Mouse (Mus musculus): ENCODE data around the gene Celsr2. TPM values are rescaled to one million over a fixed set of nuclear protein-coding genes. Genes with fewer than 3 reads are reported as not detected.
A peak's percentile ranks its signal among the peaks of the same experiment; 100 is the strongest.

Celsr2 gene
- total RNA-seq, 4 experiments from 2014 or later = 170 to 179 (median 172) TPM

DNA sequence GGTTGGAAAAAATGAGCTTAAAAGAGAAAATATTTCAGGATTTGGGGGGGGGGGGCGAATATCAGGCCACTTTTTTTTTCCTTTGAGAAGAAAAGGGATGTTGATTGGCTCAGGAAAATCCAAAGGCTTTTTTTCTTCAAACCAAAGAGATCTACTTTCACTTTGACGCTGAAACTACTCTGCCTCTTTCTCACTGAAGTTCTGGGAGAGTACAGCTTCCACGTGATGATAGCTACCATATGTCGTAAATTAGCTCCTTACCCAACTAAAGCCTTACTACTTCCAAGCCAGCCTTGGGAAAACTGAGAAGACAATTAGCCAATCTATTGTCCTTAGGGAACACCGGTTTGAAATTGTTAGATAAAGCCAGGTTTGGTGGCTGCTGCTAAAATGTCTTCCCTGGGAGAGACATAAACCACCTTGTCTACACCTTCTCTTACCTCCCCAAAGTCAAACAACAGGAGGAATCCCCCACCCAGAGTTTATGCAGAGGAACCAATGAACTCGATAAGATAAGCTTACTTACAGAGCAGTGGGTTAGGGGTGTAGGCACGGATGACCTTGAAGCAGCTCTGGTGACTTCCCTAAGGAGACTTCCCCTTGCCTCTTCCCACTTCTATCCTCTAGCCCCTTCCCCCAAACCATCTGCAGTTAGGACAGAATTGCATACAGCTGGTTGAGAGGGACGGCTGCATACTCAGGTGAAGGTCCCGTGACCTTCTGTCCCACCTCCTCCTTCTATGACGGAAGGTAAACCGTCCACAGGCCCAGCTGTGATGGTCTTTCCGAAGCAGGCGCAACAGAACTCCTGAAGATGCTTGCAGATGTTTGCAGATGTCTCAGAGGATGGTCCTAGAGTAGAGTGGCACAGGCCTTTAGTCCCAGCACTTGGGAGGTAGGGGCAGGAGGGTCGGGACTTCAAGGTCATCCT, 33.1 kb downstream of the Celsr2 start:
- DNase-seq (ENCODE audit: low spot score in 2 of 2) = no peak

DNA sequence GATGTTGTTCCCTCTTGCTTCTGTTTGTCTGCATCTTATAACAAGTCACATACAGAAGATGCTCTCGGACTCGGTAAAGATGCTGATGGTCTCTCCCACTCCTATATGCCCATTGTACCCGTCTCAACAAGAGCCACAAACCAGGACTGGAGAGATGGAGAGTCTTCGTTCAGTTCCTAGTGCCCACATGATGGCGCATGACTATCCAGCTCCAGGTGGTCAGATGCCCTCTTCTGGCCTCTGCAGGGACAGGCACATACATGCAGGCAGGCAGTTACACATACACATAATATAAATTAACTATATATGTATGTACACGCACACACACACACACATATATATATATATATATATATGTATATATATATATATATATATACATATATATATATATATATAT, 34.7 kb downstream of the Celsr2 start:
- no peak for DNase-seq (ENCODE audit: low spot score in 2 of 2)

DNA sequence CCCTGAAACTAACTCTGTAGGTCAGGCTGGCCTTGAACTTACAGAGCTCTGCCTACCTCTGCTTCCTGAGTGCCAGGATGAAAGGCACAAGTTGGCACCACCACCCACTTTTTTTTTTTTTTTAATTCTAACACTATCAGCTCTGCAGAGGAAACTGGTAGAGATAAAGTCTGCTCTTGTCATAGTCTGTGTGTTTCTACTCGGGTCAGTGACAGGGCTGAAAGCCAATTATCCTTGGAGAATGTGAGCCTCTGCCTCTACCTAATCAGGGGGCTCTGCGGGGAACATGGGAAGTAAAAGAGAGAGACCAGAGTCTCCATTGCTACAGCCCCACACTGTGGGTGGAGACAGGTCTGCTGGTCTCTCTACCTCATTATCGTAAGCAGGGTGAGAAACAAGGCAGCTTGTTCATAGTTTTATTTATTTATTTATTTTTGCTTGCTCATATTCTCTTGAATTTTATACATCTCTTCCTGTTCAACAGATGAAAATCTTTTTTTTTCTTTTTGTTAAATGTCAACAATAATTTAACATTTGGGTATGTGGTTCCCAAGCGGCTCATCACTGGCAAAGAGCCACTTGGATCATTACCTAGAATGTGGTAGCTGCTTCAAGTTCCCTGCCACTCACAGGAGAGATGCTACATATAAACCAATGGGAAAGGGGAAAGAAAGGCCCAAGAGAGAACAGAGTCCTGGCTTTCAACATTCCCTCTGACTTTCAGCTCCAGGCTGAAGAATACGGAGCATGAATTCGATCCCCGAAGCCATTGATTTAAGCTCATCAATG, 36.3 kb downstream of the Celsr2 start:
- DNase-seq (ENCODE audit: low spot score in 2 of 2) = no peak

DNA sequence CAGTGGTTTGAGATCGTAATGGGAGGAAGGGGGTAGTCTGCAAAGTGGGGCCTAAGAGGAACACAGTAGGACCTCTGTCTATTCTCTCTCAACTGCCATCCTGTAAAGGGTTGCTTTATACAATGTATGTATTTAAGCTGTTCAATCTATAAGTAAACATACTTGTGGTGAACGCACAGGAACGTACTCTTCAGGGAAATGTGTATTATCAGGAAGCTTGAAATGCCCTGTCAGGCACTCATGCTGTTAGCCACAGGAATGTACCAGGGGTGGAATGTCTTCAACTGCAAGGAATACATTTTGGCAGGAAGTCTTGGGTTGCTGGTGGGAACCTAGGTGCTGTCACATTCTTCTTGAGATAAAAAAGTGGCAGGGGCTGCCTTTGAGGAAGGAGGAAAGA, 42.7 kb downstream of the Celsr2 start:
- no peak for DNase-seq (ENCODE audit: low spot score in 2 of 2)

DNA sequence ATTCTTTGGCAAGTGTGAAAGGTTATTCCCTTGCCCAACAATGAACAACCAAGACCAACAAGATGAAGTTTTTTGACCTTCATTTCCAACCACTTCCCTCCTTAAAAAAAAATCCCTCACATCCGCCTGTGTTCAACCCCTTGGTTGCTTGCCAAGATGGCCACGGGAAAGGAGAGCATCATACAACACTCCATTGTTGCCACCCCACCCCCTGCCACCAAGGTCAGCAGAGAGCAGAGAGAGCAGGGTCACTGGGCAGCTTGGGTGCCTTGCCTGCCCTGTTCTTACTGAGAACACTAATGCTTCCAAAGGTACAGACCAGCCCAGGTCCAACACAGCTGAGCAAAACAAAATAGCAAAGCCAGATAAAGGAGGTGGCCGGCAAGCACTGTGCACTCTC, 43.1 kb downstream of the Celsr2 start:
- no peak for DNase-seq (ENCODE audit: low spot score in 2 of 2)

DNA sequence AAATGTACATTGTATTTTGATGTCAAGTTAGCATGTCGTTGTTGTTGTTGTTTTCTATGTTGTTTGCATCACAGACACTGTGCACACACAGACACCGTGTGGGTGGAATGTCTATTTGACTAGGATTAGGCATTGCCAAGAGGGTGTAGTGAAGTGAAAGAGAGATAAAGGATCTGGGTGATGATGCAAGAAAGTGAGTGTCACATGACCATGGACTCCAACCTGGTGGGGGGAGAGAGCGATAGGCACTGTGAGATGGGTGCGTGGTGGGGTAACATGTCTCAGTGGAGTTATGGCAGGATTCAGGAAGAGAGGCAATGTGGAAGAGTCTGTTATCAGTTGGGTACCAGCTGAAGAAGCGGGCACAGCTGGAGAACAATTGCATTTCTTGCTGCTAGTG, 46.6 kb downstream of the Celsr2 start:
- DNase-seq (ENCODE audit: low spot score in 2 of 2) = no peak

DNA sequence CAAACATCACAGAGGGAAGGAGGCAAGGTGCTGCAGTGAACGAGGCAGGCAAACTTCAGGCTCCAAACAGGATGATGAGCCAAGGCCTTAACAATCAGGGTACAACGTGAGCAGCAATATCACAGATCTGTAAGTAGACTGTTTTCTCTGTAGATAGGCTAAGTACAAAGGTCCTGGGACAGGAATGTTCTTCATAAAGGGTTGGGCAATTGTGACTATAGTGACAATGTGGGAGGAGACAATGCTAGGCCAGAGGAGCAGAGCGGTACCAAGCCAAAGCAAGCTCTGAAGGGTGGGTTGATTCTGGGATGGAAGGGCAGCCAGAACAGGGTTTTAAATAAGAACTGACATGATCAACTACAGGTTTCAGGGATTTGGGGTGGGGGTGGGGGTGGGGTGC, 47.5 kb downstream of the Celsr2 start:
- no peak for DNase-seq (ENCODE audit: low spot score in 2 of 2)

DNA sequence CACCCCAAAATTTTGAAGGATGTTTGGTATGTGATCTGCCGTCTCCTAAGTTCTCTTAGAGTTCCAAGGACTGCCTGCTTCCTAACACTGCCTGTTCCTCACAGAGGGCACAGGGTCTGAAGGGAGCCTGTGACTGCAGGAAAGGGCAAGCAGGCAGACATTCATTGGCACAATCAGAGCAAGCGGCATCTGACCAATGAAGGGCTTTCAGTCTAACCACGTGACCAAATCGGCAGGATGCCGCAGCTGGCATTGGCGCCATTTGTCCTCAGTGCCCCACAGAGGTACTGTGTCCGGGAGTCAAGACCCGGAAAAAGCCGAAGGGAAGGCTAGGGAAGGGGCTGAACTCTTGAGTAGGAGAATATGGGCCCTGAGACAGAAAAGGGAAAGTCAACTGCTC, 48.2 kb downstream of the Celsr2 start:
- DNase-seq (ENCODE audit: low spot score in 2 of 2) = no peak

DNA sequence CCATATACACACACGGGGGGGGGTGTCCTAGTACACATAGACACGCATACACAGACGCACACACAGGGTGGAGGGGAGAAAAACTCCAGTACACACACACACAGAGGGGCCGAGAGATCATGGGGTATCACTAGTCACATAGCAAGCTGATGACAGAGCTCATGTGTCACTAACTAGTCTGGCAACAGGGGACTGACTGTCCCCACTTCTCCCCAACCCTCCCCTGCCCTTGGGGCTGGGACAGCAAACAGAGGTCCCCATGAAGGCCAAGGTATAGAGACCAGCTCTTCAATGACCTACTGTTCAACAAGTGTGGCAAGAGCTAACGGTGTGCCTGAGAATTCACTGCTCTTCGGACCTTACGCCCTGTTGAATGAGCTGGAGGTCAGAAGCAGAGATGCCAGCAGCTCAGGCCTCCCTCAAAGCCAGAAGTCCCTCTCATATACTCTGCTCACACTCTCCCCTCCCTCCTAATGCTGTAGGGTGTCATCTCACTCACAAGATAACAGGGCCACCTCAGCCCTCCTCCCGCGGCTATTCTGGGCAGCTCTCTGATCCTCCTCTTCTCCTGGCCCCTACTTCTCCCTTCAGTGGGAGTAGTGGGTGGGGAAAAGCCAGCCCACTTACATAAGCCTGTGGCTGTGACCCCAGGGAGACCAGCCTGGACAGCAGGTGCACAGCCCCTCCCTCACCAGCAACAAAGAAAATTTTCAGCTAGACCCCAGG, 50.9 kb downstream of the Celsr2 start, which contains the start of gene Mybphl:
Gene Mybphl, plus strand, starts transcription at position 642 of the 726 bp plus-strand sequence.
- DNase-seq (ENCODE audit: low spot score in 2 of 2) = no peak

DNA sequence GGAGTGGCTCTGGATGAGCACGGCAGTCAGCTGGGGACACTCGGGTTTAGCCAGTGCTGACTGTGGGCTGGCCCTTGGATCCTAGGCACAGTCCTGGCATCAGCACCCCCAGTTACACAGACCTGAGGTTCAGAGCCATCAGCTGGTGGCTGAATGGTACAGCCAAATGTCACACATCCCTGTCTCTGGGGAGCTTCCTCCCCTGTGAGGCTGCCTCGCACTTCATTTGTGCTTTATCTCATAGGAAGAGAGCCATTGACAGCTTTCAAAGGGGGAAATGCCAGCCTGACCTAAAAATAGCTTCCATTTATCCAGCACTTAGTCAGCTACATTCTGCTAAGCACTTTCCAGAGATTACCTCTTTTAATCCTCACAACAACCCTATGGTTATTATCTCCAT, 51.7 kb downstream of the Celsr2 start:
- DNase-seq (ENCODE audit: low spot score in 2 of 2) = no peak

DNA sequence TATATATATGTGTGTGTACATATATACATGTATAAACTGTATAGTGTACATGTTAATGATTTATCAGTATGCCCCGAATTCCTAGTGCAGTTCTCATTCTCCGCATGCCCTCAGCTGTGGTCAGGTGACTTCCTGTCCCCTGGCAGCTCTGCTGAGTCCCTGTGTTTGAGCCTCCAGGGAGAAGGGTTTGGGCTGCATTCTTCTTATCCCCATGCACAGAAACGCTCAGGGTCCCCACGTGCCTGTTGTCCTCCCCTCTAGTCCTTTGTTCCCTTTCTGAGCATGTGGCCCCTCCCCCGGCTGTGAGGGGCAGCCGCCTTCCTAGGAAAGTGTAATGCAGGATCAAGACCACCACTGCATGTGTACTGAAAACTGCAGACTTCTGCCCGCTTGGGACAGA, 54.5 kb downstream of the Celsr2 start:
- no peak for DNase-seq (ENCODE audit: low spot score in 2 of 2)

DNA sequence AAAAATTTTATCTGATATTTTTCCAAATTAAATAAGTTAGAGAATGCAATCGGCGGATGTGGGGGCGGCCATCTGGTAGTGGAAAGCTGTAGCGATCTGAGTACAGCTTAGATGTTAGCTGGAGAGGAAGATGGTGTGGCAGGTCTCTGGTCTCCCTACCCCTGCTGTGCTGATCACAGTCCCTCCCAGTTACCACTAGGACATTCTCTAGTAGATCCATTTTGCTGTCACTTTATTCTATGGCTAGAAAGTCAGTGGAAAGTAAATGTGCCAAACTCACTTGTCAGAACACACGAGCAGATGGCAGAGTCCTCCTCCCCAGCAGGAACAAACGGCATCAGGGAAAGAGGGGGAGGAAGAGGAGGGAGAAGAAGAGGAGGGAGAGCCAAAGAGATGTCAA, 56.9 kb downstream of the Celsr2 start:
- DNase-seq (ENCODE audit: low spot score in 2 of 2) = peak; percentile 67

DNA sequence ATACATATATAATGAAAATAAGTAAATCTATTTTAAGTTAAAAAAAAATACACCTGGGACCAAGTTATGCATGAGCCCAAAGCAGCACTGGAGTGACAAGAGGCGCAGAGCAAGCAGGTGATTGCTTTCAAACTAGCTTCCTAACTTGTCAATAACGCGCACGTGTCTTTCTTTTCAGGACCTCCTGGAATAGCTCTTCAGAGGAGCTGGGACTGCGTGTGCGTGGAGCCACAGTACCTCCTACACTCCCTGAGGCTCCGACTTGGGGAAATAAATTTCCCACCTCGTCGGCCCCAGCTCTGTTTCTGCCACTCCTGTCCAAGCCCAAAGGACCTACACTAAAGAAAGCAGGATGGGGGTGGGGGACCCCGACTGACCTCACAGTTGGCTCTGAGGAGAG, 58.3 kb downstream of the Celsr2 start:
- DNase-seq (ENCODE audit: low spot score in 2 of 2) = no peak

DNA sequence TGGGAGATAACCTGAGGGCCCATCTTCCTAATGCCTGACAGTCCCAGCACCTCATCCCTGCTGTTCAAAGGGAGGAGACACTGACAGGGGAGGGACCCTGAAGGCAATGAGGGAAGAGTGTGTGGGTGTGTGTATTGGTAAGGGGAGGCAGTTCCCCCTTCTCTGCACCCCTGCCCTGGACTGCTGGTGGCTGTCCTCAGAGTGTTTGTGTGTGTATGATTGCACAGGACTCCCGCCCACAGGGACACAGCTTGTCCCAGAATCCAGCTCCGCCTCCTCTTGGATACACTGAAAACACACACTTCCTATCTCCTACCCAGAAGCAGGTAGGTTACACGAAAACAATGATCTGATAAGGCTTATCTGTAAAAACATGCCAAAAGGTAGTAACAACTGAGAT, 60.1 kb downstream of the Celsr2 start:
- DNase-seq (ENCODE audit: low spot score in 2 of 2) = no peak

DNA sequence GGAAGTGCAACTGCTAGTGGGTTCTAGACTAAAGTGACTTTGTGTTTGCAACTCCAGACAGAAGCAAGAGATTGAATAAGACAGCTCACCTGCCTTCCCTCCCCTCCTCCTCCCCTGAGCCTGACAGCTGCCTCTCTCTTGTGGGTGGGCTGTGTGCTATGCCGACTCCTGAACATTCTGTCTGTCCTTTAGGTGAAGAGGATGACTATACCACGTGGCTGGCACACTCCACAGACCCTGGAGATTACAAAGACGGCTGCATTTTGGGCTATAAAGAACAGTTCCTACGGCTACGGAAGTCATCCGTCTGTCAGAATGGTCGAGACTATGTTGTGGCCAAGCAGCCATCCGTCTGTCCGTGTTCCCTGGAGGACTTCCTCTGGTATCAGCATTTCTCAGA, 67.0 kb downstream of the Celsr2 start:
- DNase-seq (ENCODE audit: low spot score in 2 of 2) = no peak

DNA sequence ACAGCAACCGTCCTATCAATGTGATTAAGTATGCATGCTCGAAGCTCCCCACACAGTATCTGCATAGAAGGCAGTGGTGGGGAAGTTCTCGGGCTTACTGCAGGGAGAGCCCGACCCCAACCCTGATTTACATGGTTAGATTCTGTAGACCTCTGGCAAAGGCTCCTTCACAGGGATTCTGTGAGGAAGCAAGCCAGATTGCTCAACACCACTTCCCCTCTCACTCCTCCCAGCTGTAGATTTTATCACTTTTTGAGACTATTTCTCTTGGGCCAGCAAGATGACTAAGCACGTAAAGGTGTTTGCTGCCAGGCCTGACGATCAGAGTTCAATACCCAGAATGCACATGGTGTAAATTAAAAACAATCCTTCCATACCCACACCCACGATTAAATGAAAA, 69.5 kb downstream of the Celsr2 start:
- no peak for DNase-seq (ENCODE audit: low spot score in 2 of 2)

DNA sequence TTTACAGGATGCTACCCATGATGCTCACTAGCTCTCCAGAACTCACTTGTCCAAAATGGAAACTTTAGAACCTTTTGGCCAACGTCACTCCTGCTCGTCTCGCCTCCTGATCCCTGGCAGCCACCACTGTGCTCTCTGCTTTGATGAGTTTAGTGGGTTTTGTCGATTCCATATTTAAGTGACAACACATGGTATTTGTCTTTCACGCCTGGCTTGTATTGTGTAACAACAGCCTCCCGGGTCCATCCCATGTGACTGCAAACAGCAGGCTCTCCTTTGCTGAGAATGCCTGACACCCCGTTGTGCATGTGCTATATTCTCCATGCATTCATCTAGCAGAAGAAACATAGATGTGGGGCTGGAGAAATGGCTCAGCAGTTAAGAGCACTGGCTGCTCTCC, 73.2 kb downstream of the Celsr2 start:
- no peak for DNase-seq (ENCODE audit: low spot score in 2 of 2)

DNA sequence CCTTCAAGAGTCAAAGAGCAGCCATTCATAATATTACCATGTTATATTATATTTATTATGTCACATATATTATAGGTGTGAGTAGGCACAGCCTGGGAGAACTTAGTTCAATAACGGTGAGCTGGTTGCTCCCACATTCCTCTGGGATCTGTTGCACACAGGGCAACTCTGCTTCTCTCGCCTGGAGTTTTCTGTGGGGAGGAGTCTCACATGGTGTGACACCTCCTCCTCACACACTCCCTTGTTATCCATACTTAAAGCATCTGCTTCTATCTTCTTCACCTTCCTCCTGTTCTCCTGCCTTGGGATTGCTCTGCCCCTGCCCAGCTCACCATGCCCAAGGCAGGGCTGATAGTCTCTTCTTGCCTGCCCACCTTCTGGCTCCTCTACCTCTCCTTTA, 74.3 kb downstream of the Celsr2 start:
- DNase-seq (ENCODE audit: low spot score in 2 of 2) = no peak
